Mouse (Mus musculus) cerebellum, adult 2 months (tissue): Measurements from ENCODE around the gene Tpra1. TPM values are rescaled to one million over a fixed set of nuclear protein-coding genes. Genes with fewer than 3 reads are reported as not detected.

ENCODE experiments used
- DNase-seq, 2 experiments: peaks; one replicate each; pipeline ENCODE4 v3.0.0; 2021
- H3K27ac ChIP-seq: fragments of 200-500 bp; 2 replicates; pipeline ENCODE4 v1.5.1; 2012; ENCODE audit warnings: low read length, control low read depth, inconsistent platforms; ENCODE audit not compliant: insufficient read depth
- H3K27me3 ChIP-seq: fragments of 200-500 bp; 2 replicates; pipeline ENCODE4 v1.6.1; 2012; ENCODE audit warnings: inconsistent platforms, mild to moderate bottlenecking, low read length, moderate library complexity; ENCODE audit not compliant: control insufficient read depth, insufficient read depth
- H3K4me1 ChIP-seq: fragments of 200-500 bp; 2 replicates; pipeline ENCODE4 v1.6.1; 2011; ENCODE audit warnings: low read length; ENCODE audit not compliant: control insufficient read depth, insufficient read depth
- H3K4me3 ChIP-seq: fragments of 200-500 bp; replicated peaks from 2 replicates; pipeline ENCODE3; 2011; ENCODE audit warnings: mild to moderate bottlenecking, low read depth, low read length, control low read depth; ENCODE audit not compliant: insufficient read depth
- CTCF ChIP-seq: fragments of 200-500 bp; IDR thresholded peaks from 2 replicates; pipeline ENCODE4 v1.5.1; 2011; ENCODE audit warnings: low read depth, mild to moderate bottlenecking, control low read depth, low read length, moderate library complexity, borderline replicate concordance; ENCODE audit not compliant: insufficient read depth
- POLR2A ChIP-seq: fragments of 200-500 bp; IDR thresholded peaks from 2 replicates; pipeline ENCODE4 v1.6.1; 2011; ENCODE audit warnings: low read length, control low read depth, borderline replicate concordance; ENCODE audit not compliant: insufficient read depth
- whole genome bisulfite sequencing: fragments of 180-500 bp; shearing (Covaris S2); methylation state at CpG from one replicate; pipeline ENCODE4 v1.1.7; 2018; 5-methylcytosine and 5-hydroxymethylcytosine counted together
- polyA plus RNA-seq: library from polyadenylated mRNA; depleted of rRNA; stranded (reverse); fragments of >200 nt; gene quantifications from 2 replicates; pipeline ENCODE4 v1.2.3, GENCODE M21; 2012

Gene Tpra1
- polyA plus RNA-seq, 1 experiment, result 206 TPM

DNA sequence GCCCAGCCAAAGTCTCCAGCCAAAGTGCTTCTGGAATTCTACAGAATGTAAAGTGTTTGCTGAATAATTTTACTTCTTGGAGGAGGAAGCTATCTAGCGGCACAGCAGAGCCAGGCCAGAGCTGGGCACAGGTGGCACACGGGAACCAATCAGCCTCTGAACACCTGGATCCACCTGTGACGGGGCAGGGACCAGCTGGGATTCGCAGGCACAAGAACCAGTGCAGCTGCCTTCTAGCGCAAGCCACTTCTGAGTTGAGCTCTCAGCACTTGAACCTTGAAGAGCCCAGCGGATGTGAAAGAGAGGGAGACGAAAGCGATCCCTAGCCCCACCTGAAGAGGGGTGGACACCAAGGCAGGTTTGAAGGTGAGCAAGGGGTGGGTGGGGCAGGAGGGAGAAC is 16.8 kb downstream of the Tpra1 start:
- Histone ChIP-seq H3K27ac (no peak overlapping the region), H3K4me3 (no peak overlapping the region), H3K27me3 (no peaks in the 10 kb centered on the region), H3K4me1 (peaks cover 15% of the 10 kb centered on the region)
- no peak for TF ChIP-seq CTCF
- no peak for TF ChIP-seq POLR2A
- DNase-seq, result no peak
- 97% methylated on average over 8 of the region's 8 CpGs for WGBS

DNA sequence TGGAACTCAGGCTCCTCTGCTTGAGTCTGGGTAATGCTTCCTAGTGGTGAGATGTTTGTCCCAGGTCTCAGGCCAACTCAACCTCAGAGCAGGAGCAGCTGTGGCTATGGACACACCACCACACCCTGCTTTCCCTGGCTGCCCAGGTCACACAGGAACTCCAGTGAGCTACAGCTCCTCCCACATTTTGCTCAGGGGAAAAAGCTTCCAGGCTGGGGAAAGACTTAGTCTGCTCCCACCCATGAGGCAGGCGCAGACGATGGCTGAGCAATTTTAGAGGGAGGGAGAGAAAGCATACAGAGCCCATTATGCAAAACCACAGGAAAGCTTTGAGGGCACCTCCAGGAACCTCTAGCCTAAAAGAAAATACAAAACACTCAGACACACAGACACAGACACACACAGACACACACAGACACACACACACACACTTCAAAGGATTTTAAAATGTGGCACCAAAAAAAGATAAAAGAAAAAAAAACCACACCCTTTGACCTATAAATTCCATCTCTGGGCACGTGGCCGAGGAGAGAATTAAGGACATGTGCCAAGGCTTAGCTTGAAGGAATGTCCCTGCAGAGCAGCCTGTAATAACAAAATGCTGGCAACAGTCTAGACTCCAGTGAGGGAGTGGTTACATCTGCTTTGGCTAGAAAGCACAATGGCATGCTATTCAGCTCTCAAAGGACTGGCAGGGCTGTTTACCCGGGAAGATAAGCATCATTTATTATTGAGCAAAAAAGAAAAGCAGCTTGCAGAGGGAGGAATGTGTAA is 22.6 kb downstream of the Tpra1 start:
- 6% methylated on average over 5 of the region's 5 CpGs for WGBS
- H3K4me1 ChIP-seq, result peaks cover 38% of the 10 kb centered on the region
- peak; percentile 56 to 74 for DNase-seq

DNA sequence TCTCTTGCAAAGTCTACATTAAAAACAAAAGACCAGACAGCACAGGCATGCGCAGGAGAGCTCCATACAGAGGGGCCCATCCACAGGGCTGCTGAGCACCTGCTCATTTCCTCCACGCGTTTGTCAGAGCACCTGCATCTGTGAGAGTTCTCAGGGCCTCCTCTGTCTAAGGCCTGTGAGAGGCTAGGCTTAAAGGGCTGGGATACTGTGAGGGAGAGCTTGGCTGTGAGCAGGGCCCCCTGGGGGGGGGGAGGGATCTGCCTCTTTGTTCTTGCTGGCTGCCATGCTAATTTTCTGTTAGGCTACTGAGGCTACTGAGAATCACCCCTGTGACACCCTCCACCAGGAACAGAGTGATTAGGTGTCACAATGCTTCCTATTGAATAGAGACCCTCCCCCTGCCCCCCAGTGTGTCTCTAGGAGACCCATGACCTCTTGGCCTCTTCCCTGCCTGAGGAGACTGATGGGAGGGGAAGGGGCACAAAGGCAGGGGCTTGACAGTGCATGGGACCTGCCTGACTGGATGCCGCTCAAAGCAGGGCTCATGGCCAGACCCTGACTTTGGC is 23.7 kb downstream of the Tpra1 start:
- 52% methylated on average over 4 of the region's 4 CpGs for WGBS
- peak in 1 of 2 experiments; percentile 21 for DNase-seq
- no peak for TF ChIP-seq CTCF
- no peak for TF ChIP-seq POLR2A
- no peak overlapping the region for H3K27ac ChIP-seq
- H3K4me3 ChIP-seq, result no peak overlapping the region
- no peaks in the 10 kb centered on the region for H3K27me3 ChIP-seq
- peaks cover 41% of the 10 kb centered on the region for H3K4me1 ChIP-seq

More for the DNA sequence above, 22.6 kb downstream of the Tpra1 start:
- Histone ChIP-seq H3K27ac (no peak overlapping the region), H3K27me3 (no peaks in the 10 kb centered on the region), H3K4me3 (no peak overlapping the region)
- TF ChIP-seq POLR2A, result no peak
- TF ChIP-seq CTCF, result no peak

DNA sequence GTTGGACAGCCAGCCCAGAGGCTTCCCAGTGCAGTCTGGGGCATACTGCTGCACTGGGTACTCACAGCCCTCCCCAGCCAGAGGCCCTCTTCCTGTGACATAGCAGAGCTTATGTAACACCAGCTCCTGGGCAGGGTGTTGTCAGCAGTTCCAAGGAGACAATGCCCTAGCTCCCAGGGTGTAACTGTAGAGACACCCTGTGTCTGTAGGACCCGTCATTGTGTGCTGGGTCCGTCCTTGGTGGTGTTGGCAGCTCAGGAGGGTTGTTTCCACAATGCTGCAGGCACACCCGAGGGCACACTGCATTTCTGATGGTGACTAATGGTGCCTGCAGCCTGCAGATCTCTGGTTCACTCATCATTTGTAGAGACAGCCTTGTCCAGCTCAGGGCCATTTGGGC is 24.8 kb downstream of the Tpra1 start:
- DNase-seq, result peak in 1 of 2 experiments; percentile 27
- no peaks in the 10 kb centered on the region for H3K27me3 ChIP-seq
- H3K27ac ChIP-seq, result no peak overlapping the region
- H3K4me1 ChIP-seq, result peaks cover 41% of the 10 kb centered on the region
- no peak overlapping the region for H3K4me3 ChIP-seq
- 47% methylated on average over 3 of the region's 3 CpGs for WGBS
- TF ChIP-seq POLR2A, result no peak
- no peak for TF ChIP-seq CTCF

DNA sequence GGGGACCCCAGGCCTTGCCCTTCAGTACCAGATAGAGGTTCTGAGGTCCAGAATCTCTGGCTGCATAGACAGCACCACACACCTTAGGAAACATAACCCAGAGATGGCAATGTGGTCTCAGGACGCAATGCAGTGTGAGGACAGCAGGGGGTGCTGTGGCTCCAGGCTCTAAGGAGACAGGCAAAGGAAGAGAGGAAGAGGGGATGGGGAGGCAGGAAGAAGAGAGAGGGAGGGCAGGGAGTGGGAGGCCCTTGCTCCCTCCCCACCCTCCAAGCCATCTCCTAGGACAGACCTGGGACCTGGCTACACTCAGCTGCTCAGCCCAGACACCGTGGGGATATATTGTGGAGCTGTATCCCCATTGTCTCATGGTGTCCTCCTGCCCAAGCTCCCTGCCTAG is 25.5 kb downstream of the Tpra1 start:
- Histone ChIP-seq H3K27ac (no peak overlapping the region), H3K4me1 (peaks cover 41% of the 10 kb centered on the region), H3K4me3 (no peak overlapping the region), H3K27me3 (no peaks in the 10 kb centered on the region)
- 20% methylated on average over 2 of the region's 2 CpGs for WGBS
- TF ChIP-seq CTCF (peak; percentile 98), POLR2A (no peak)
- peak; percentile 75 to 88 for DNase-seq

GRCm38 (mm10) chr6:88928026-88928425 is 26.0 kb downstream of the Tpra1 start:
- Histone ChIP-seq H3K4me1 (peaks cover 41% of the 10 kb centered on the region), H3K4me3 (no peak overlapping the region), H3K27ac (no peak overlapping the region), H3K27me3 (no peaks in the 10 kb centered on the region)
- peak; percentile 67 to 78 for DNase-seq
- TF ChIP-seq CTCF (no peak), POLR2A (no peak)
- 8% methylated on average over 1 of the region's 1 CpGs for WGBS

GRCm38 (mm10) chr6:88928576-88928975 is 26.5 kb downstream of the Tpra1 start:
- 60% methylated on average over 5 of the region's 5 CpGs for WGBS

DNA sequence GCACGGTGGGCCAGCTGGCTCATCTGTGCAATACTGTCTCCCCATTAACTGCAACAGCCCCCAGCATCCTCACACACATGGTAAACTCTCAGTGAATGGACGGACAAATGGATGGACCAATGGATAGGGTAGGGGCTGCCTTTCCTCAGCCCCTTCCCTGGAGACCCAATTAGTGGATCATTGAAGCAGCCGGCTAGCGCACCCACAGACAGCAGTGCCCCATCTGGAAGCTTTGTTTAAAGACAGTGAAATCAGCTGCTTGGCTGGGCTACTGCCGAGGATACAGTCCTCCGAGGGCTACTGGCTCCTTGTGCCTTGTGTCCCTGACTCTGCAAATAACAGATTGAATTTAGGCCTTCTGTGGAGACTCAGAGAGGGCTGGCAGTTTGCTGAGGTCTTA is 27.4 kb downstream of the Tpra1 start:
- H3K4me1 ChIP-seq, result peaks cover 48% of the 10 kb centered on the region
- 85% methylated on average over 6 of the region's 6 CpGs for WGBS
- no peak overlapping the region for H3K4me3 ChIP-seq
- no peak for TF ChIP-seq POLR2A
- TF ChIP-seq CTCF, result no peak
- H3K27ac ChIP-seq, result no peak overlapping the region
- DNase-seq, result peak in 1 of 2 experiments; percentile 10
- H3K27me3 ChIP-seq, result no peaks in the 10 kb centered on the region

More at GRCm38 (mm10) chr6:88928576-88928975, 26.5 kb downstream of the Tpra1 start:
- DNase-seq, result no peak
- Histone ChIP-seq H3K4me1 (peaks cover 45% of the 10 kb centered on the region), H3K27ac (no peak overlapping the region), H3K27me3 (no peaks in the 10 kb centered on the region), H3K4me3 (no peak overlapping the region)
- TF ChIP-seq POLR2A (no peak), CTCF (no peak)
